33 mouse cellular contexts compared by ENCODE assay signal in the genomic region with DNA sequence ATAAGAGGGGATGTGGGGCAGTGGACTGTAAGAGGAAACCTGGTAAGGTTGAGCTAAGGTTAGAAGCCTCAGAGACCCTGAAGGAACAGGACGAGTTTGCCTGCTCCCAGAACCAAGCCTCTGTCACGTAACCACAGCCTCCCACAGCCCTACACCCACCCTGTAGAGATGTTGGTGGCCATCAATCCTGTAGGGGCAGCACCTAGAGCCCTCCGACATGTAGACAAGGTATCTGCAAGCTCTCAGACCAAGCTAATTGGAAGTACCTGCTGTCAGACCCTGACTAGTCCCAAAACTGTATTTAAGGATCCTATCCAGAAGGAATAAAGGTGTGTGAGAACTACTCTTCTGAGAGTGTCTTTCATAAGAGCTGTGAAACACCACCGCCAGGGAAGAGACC. TPM values are rescaled to one million over a fixed set of nuclear protein-coding genes. Genes with fewer than 3 reads are reported as not detected.
DNase-seq lines count a peak whose midpoint lies in the region; ATAC-seq lines count a peak whose summit lies in the region.
"Had no signal": no experiment of that assay in that cellular context is flagged by ENCODE, and none has a peak within 500 bp of the region (broad histone marks: within the 10 kb centered on the region; RNA-seq: fewer than 3 reads in every experiment).

No protein-coding gene starts in this region.

- no peaks in the 10 kb centered on the region for H3K36me3 ChIP-seq in hindbrain, embryonic 14.5 days (replicated peaks; ENCODE audit: control insufficient read depth, insufficient read depth)
- no peaks in the 10 kb centered on the region for H3K36me3 ChIP-seq in hindbrain, embryonic 16.5 days (ENCODE audit: control insufficient read depth, insufficient read depth, low read length)
- H3K36me3 ChIP-seq in macrophage (ENCODE audit: inconsistent target): peaks cover 7% of the 10 kb centered on the region; the same call in 1 of the 2 replicates
- H3K36me3 ChIP-seq: embryonic facial prominence, embryonic 10.5 days; embryonic facial prominence, embryonic 13.5 days; forebrain, embryonic 12.5 days; forebrain, embryonic 15.5 days; G1E; heart, embryonic 12.5 days; heart, embryonic 15.5 days; hindbrain, embryonic 10.5 days; hindbrain, embryonic 13.5 days had no signal

- 93% methylated on average over 4 of the region's 4 CpGs for WGBS in hindbrain, embryonic 14.5 days
- WGBS in hindbrain, embryonic 16.5 days: 92% methylated on average over 4 of the region's 4 CpGs
- 83% methylated on average over 4 of the region's 4 CpGs for WGBS in macrophage (ENCODE audit: missing documents)

- no peak overlapping the region for H3K9ac ChIP-seq in hindbrain, embryonic 14.5 days
- no peak overlapping the region for H3K9ac ChIP-seq in hindbrain, embryonic 16.5 days (ENCODE audit: low read depth, low read length)
- H3K9ac ChIP-seq: embryonic facial prominence, embryonic 13.5 days; forebrain, embryonic 12.5 days; forebrain, embryonic 15.5 days; heart, embryonic 12.5 days; heart, embryonic 15.5 days; hindbrain, embryonic 13.5 days had no signal

- no peaks in the 10 kb centered on the region for H3K9me3 ChIP-seq in hindbrain, embryonic 14.5 days (ENCODE audit: control insufficient read depth, low read length)
- no peaks in the 10 kb centered on the region for H3K9me3 ChIP-seq in hindbrain, embryonic 16.5 days (ENCODE audit: control insufficient read depth, low read length)
- H3K9me3 ChIP-seq: embryonic facial prominence, embryonic 10.5 days; embryonic facial prominence, embryonic 13.5 days; forebrain, embryonic 12.5 days; forebrain, embryonic 15.5 days; G1E; heart, embryonic 12.5 days; heart, embryonic 15.5 days; hindbrain, embryonic 10.5 days; hindbrain, embryonic 13.5 days had no signal

- ATAC-seq in hindbrain, embryonic 14.5 days (ENCODE audit: low FRiP score): no peak
- no peak for ATAC-seq in hindbrain, embryonic 16.5 days
- ATAC-seq: activated CD4-positive, CD25-positive, alpha-beta regulatory T cell, adult 4 months; forebrain, embryonic 15.5 days; intestine, postnatal 0 days; Patski had no signal

- H3K4me3 ChIP-seq in hindbrain, embryonic 14.5 days (replicated peaks; ENCODE audit: low read length): no peak overlapping the region
- H3K4me3 ChIP-seq in hindbrain, embryonic 16.5 days (ENCODE audit: low read length): no peak overlapping the region
- no peak overlapping the region for H3K4me3 ChIP-seq in macrophage (ENCODE audit: inconsistent target)
- H3K4me3 ChIP-seq: embryonic facial prominence, embryonic 10.5 days; embryonic facial prominence, embryonic 13.5 days; erythroblast, embryonic 14.5 days; forebrain, embryonic 12.5 days; forebrain, embryonic 15.5 days; heart, embryonic 12.5 days; heart, embryonic 15.5 days; hindbrain, embryonic 10.5 days; hindbrain, embryonic 13.5 days had no signal

- H3K27ac ChIP-seq in hindbrain, embryonic 14.5 days: no peak overlapping the region
- no peak overlapping the region for H3K27ac ChIP-seq in hindbrain, embryonic 16.5 days (ENCODE audit: low read depth, low read length)
- peak overlapping the region; percentile 72 for H3K27ac ChIP-seq in macrophage
- H3K27ac ChIP-seq: embryonic facial prominence, embryonic 10.5 days; embryonic facial prominence, embryonic 13.5 days; forebrain, embryonic 12.5 days; forebrain, embryonic 15.5 days; heart, embryonic 15.5 days; hindbrain, embryonic 10.5 days; hindbrain, embryonic 13.5 days had no signal

- no peaks in the 10 kb centered on the region for H3K27me3 ChIP-seq in hindbrain, embryonic 14.5 days (ENCODE audit: control insufficient read depth, insufficient read depth, low read length)
- H3K27me3 ChIP-seq in hindbrain, embryonic 16.5 days (replicated peaks; ENCODE audit: control insufficient read depth, insufficient read depth, low read length): no peaks in the 10 kb centered on the region
- H3K27me3 ChIP-seq: CH12.LX; embryonic facial prominence, embryonic 13.5 days; forebrain, embryonic 12.5 days; forebrain, embryonic 15.5 days; heart, embryonic 12.5 days; heart, embryonic 15.5 days; hindbrain, embryonic 13.5 days; Patski had no signal

- peaks cover 46% of the 10 kb centered on the region for H3K79me2 ChIP-seq in macrophage (ENCODE audit: inconsistent target)

- DNase-seq in hindbrain, embryonic 14.5 days (ENCODE audit: low spot score): peak; percentile 20
- DNase-seq in R1 (ENCODE audit: low read depth, low spot score): peak; percentile 52
- DNase-seq in cerebellum, adult 8-10 months: no peak
- DNase-seq in lung, postnatal 10 days: no peak
- DNase-seq: adrenal gland, postnatal 10 days; adrenal gland, postnatal 36 days; B cell, adult 2 months; cerebellum, adult 11 months; cerebellum, adult 2 months; cerebellum, postnatal 10 days; cerebellum, postnatal 36 days; embryo, embryonic 11 days; gastrocnemius, postnatal 10 days; gastrocnemius, postnatal 36 days; heart, postnatal 10 days; heart, postnatal 36 days; kidney, adult 2 months had no signal

- no peak overlapping the region for H3K4me2 ChIP-seq in hindbrain, embryonic 14.5 days (replicated peaks)
- H3K4me2 ChIP-seq in hindbrain, embryonic 16.5 days (ENCODE audit: low read length): no peak overlapping the region
- H3K4me2 ChIP-seq: embryonic facial prominence, embryonic 13.5 days; forebrain, embryonic 12.5 days; forebrain, embryonic 15.5 days; heart, embryonic 12.5 days; heart, embryonic 15.5 days; hindbrain, embryonic 13.5 days had no signal

- no peaks in the 10 kb centered on the region for H3K4me1 ChIP-seq in hindbrain, embryonic 14.5 days (replicated peaks; ENCODE audit: control insufficient read depth, insufficient read depth, low read length)
- no peaks in the 10 kb centered on the region for H3K4me1 ChIP-seq in hindbrain, embryonic 16.5 days (ENCODE audit: control insufficient read depth, insufficient read depth, low read depth, low read length)
- H3K4me1 ChIP-seq: embryonic facial prominence, embryonic 10.5 days; embryonic facial prominence, embryonic 13.5 days; forebrain, embryonic 12.5 days; forebrain, embryonic 15.5 days; heart, embryonic 12.5 days; heart, embryonic 15.5 days; hindbrain, embryonic 10.5 days; hindbrain, embryonic 13.5 days had no signal

RNA-seq across cellular contexts. Expression of a gene that starts 3.5 kb away (rescaled TPM):
- polyA plus RNA-seq in hindbrain, embryonic 14.5 days (2014; fragmentation: Nextera tagmentation; extraction: Ambion mirVana): 0.38 and 0.44 TPM in 2 replicates
- 0.20 and 0.42 TPM in 2 replicates for polyA plus RNA-seq in hindbrain, embryonic 16.5 days (2015; fragmentation: Nextera tagmentation; extraction: Ambion mirVana)
- 10 to 100 TPM in 25 of 26 experiments, 1 to 10 TPM in 1; 7.0 to 64.3 (median 34.6) TPM for total RNA-seq in macrophage (2018; cell fraction: chromatin; rRNA removed)
- 1 to 10 TPM; 4.9 to 9.3 (median 6.7) TPM for total RNA-seq in macrophage (2018; cell fraction: cytosol; rRNA removed)
- 10 to 100 TPM in 24 of 26 experiments, 1 to 10 TPM in 2; 9.2 to 49.4 (median 21.9) TPM for total RNA-seq in macrophage (2018; cell fraction: nucleus; rRNA removed)
- 5.8 to 7.9 TPM (median 5.9 TPM) in 3 replicates for polyA plus RNA-seq in macrophage (2018)
- polyA plus RNA-seq: erythroblast, embryonic 14.5 days had no signal

RNA-seq across cellular contexts. Expression of a gene that starts 33.9 kb away (rescaled TPM):
- polyA plus RNA-seq in hindbrain, embryonic 14.5 days (2014; fragmentation: Nextera tagmentation; extraction: Ambion mirVana): 62.2 TPM in 2 replicates
- 44.8 and 51.3 TPM in 2 replicates for polyA plus RNA-seq in hindbrain, embryonic 16.5 days (2015; fragmentation: Nextera tagmentation; extraction: Ambion mirVana)
- total RNA-seq in macrophage (2018; cell fraction: chromatin; rRNA removed): 10 to 100 TPM in 11 of 26 experiments, 1 to 10 TPM in 15; 4.7 to 21.9 (median 9.5) TPM
- 10 to 100 TPM; 34.2 to 57.1 (median 44.9) TPM for total RNA-seq in macrophage (2018; cell fraction: cytosol; rRNA removed)
- total RNA-seq in macrophage (2018; cell fraction: nucleus; rRNA removed): 10 to 100 TPM; 11.8 to 47.0 (median 25.9) TPM
- polyA plus RNA-seq in macrophage (2018): 33.6 to 50.1 TPM (median 43.6 TPM) in 3 replicates

Comparison
In these comparisons a context has a peak if more than half of its experiments do, and no peak if none do; other contexts are left out.
1. DNase-seq: peak in hindbrain, embryonic 14.5 days (single experiment) and R1 (single experiment); none in cerebellum, adult 8-10 months (single experiment) and lung, postnatal 10 days (single experiment).